Mouse (Mus musculus) embryonic fibroblast, embryonic 13.5 days (primary cell): ENCODE measurements at regions not wholly inside any gene's neighbourhood (a gene's known extent, or its start where the extent isn't known, plus 50 kb on each side); places are given as distances from the start of the nearest gene placed in this dataset.

ENCODE experiments used
- CTCF ChIP-seq: IDR thresholded peaks from 2 replicates; pipeline ENCODE4 v1.5.1; 2011; ENCODE audit warnings: mild to moderate bottlenecking, control low read depth, low read length, moderate library complexity, borderline replicate concordance; ENCODE audit not compliant: insufficient read depth
- POLR2A ChIP-seq: IDR thresholded peaks from 2 replicates; pipeline ENCODE4 v1.6.1; 2011; ENCODE audit warnings: low read depth, mild to moderate bottlenecking, control low read depth, low read length, moderate library complexity

DNA sequence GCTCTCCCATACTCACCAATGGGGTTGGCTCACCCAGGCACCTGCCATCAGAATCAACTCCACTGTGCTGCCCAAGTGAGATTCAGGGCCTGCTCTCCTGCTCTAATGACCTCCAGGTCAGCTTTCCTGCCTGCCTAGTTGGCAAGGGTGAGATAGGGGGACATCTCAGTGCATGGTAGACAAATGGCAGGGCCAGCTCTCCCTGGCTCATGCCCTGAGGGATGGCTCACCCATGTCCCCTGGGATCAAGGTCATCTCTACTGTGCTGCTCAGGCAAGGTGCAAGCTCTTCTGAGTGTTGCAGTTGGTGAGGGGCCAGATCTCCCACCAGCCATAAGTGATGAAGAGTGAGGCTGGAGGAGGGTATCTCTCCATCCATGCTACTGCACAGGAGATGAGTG, 161.2 kb downstream of the Diras2 start:
- no peak for TF ChIP-seq CTCF
- TF ChIP-seq POLR2A: no peak
